Mouse (Mus musculus) layer of hippocampus, adult 9-10 months (tissue): ENCODE data around the gene Rpl32.

Experiments
- DNase-seq: peaks from one replicate; pipeline ENCODE4 v3.0.0; 2022; ENCODE audit warnings: low spot score

Rpl32 gene

DNA sequence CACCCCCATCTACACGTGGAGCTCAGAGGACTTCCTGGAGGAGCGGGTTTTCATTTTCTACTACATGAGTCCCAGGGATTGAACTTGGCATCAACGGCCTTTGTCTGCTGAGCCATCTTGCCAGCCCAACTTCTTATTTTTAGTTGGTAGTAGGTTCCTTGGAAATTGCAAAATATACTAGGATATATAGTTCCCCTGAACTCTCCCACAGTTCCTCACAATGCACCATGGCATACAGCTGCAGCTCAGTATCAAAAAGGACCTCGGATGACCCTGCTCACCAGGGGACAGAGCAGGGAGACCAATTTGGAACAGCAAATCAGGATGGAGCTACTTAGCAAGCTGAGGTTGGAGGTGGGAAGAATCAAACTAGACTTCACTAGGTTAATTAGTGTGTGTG, 6.5 kb upstream of the Rpl32 start:
- no peak for DNase-seq

DNA sequence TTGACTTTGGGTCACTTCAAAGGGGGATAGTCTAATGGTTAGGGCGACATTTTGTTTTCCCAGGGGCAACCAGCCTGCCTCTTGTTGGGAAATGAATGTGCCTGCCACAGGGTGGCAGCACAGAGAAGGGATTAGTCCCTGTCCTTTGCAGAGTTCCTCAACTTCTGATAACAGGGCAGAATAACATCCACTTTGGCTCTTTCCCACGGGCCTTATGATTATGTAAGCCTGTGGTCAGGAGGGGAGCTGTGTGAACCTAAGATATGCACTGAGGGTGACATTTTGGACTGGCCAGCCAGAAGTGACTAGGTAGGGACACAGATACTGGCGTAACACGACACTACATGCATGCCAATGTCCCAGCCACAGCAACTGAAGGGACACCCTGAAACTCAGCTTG, 5.6 kb upstream of the Rpl32 start:
- no peak for DNase-seq

DNA sequence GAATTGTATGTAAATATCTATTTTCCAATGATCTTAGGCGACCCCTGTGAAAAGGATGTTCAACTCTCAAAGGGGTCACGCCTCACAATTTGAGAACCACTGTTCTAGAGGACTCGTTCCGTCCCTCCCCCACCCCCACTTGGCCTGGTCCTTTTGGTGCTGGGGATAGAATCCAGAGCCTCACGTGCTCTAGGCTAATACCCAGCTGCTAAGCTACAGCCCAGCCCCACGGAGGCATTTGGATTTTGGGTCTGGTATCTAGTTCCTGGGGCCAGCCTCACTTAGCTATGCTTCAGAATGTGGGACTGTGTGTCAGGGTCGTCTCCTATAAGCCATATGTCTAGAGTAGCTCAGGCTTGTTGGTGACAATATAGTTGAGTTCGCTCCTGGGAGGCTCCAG, 3.1 kb upstream of the Rpl32 start:
- DNase-seq: no peak

DNA sequence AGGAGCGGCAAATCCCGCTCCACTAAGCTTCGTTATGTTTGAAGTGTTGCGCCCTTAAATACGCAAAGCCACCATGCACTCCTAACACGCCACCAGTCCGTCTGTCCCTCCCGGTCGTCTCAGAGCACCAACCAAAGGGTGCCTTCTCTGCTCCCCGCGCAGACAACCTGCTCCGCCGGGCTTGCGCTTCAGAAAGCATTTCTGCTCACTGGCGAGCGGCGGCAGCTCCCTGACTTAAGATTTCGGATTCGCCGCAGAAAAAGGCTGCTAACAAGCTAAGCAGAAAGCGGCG, 405 bp downstream of the Rpl32 start:
- no peak for DNase-seq

DNA sequence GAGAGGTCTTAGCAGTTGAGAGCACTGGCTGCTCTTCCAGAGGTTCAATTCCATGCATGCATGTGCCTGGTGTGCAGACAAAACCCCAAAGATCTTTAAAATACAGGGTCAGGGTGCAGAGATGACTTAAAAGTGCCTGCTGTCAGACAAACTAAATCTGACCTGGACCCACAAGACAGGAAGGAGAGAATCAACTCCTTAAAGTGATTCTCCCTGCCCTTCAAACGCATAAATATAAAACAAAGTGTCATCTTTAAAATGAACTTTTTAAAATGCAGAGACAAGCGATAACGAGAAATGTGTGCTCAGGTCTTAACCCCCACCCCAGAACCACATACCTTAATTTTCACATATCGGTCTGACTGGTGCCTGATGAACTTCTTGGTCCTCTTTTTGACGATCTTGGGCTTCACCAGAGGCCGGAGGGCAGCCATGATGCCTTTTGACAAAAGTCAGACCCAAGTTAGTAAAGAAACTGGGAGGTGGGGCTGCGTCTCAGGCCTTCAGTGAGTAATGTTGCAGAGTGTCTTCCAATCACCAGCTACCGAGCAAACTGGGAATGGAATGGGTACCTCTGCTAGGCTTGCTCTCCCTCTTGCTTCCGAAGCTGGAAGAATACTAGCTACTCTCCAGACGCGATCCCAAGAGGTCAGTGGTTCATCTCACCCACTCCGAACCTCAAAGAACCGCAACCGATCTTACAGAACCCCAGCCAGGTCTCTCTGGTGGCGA, 917 bp downstream of the Rpl32 start:
- no peak for DNase-seq

DNA sequence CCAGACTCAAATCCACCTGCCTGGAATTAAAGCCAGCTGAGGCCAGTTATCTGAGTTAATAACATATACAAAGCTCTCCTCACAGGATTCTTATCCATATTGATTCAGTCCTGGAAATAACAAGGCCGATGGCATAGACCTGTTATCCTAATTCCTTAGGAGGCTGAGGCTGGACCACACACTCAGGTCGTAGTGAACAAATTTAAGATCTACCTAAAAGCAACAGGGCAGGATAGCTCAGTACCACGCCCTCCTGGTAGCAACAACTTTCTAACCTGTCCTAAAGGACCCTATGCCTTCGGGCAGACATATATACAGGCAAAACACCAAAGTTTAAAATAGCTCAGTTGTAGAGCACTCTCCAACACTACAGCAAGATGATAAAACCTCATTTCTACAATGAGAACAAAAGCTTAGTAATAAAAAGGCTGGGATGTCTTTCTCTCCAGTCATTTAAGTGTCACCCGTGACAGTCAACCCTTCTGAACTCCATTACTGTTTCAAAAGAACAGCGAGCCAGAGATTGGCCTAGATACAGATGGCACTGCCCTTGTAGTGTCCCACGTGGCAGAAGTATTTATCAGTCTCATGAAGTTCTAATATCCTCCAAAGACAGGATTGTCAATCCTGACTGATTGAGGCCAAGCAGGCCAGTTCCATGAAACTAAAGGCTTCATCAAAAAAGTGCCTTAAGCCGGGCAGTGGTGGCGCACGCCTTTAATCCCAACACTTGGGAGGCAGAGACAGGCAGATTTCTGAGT, 3.9 kb downstream of the Rpl32 start:
- no peak for DNase-seq

DNA sequence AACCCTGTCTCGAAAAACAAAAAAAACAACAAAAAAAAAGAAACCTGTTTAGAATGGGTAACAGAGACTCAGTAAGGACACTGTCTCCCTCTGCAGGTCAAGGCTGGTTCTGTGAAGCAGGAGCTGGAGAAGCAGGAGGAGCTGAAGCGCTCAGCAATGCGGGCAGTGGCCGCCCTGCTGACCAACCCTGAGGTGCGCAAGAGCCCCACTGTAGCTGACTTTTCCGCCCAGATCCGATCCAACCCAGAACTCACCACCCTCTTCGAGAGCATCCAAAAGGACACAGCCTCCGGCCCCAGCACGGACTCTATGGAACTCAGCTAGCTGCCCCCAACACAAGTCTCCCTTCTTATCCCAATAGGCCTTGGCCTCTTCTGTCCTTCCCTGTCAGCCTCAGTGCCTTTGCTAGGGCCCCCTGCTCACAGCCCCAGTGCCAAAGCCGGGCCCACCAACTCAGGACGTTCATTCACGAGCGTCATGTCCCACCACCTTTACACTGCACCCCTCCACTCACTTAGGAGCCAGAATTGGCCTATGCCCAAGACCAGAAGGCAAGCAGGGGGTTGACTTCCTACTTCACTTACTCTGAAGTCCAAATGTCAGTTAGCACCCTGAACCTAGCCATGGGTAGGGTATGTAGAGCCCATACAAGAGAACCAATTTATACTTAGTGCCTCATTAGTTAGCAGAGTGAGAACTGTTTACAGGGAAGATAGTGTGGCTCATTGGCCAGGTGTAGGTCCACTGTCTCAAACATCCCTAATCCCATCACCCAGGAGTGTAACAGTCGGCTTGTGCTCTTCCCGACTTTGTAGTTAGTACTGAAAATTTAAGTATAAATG, 4.8 kb downstream of the Rpl32 start:
- peak; percentile 62 for DNase-seq

DNA sequence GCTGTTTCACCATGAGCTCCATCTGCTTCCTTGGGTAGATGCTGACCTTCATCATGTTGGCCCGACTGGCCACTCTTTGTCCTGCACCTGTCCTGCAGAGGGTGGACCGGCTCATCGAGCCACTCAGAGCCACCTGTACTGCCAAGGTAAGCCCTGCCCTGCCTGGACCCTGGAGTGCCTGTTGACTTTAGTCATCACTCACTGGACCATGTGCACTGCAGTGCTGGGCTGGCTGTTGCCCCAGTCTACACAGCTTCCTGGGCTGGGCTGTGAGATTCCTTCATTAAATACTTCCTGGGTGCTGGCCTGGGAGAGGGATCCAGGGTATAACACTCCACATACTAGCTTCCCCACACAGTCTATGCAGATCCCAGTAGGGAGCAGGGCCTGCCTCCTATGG, 6.7 kb downstream of the Rpl32 start:
- no peak for DNase-seq

DNA sequence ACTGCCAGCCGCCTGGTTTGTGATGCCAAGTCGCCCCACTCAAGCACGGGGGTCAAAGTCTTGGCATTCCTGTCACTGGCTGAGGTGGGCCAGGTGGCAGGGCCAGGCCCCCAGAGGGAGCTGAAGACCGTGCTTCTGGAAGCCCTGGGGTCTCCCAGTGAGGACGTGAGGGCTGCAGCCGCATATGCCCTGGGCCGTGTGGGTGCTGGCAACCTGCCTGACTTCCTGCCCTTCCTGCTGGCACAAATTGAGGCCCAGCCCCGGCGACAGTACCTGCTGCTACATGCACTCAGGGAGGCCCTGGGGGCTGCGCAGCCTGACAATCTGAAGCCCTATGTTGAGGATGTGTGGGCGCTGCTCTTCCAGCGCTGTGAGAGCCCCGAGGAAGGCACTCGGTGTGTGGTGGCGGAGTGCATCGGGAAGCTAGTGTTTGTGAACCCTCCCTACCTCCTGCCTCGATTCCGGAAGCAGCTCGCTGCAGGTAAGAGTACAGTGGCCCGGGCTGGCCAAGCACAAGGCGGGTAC, 15.8 kb downstream of the Rpl32 start:
- DNase-seq: no peak

DNA sequence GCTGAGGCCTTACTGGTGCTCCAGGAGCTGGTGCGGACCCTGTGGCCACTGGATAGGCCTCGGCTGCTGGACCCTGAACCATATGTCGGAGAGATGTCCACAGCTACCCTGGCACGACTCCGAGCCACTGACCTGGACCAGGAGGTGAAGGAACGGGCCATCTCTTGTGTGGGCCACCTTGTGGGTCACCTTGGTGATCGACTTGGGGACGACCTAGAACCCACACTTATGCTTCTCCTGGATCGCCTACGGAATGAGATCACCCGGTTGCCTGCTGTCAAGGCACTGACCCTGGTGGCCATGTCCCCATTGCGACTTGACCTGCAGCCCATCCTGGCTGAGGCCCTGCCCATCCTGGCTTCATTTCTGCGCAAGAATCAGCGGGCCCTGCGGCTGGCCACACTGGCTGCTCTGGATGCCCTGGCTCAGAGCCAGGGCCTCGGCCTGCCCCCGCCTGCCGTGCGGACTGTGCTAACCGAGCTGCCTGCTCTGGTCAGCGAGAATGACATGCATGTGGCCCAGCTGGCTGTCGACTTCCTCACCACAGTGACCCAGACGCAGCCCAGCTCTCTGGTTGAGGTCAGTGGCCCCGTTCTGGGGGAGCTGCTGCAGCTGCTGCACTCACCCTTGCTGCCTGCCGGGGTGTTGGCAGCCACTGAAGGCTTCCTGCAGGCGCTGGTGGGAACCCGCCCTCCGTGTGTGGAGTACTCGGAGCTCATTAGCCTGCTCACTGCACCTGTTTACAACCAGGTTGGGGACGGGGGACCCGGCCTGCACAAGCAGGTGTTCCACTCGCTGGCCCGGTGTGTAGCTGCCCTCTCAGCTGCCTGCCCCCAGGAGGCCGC, 16.5 kb downstream of the Rpl32 start:
- no peak for DNase-seq

DNA sequence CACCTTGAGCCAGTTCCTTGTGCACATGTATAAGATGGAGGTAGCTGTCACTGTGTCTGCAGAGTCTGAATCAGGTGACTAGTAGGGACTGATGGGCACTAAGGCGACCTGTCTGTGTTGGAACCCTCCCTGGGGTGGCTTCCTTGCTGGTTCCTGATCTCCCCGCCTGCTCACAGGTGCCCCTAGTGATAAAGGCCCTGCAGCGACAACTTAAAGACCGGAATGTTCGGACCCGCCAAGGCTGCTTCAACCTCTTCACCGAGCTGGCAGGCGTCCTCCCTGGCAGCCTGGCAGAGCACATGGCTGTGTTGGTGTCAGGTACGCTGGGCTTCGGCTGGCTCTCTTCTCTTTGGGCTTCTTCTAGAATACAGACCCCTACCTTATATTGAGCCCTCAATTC, 17.5 kb downstream of the Rpl32 start:
- DNase-seq: no peak

DNA sequence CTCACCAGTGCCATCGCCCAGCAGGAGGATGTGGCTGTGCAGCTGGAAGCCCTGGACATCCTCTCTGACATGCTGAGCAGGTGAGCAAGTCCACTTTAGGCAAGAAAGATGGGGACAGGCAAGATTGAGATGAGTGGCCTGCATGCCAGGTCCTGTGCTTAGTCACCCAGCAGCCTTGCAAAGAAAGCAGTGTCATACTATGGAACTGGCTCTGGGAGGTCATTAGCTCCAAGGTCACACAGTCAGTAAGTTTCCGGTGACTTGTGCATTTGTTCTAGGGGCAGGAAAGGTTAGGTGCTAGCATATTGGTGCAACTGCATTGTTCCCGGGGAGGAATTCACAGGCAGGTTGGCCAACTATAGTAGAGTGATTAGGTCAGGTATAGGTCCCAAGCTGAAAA, 25.8 kb downstream of the Rpl32 start:
- DNase-seq: no peak

DNA sequence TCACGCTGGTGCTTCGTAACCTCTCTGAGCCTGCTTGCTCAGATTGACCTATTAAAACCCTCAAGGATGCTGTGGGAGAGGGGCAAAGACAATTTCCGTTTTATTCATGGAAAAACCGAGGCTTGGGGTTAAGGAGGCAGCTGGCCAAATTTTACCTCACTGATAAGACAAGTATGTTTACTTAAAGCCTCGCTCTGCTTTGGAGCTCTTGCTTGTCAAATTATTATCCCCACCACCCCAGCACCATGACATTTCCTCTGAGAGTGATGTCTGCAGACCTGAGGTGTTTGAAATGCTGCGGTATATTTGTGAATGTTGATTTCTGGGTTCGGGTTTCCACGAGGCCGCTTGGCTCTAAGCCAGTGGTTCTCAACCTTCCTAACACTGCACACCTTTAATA, 32.2 kb downstream of the Rpl32 start:
- no peak for DNase-seq

DNA sequence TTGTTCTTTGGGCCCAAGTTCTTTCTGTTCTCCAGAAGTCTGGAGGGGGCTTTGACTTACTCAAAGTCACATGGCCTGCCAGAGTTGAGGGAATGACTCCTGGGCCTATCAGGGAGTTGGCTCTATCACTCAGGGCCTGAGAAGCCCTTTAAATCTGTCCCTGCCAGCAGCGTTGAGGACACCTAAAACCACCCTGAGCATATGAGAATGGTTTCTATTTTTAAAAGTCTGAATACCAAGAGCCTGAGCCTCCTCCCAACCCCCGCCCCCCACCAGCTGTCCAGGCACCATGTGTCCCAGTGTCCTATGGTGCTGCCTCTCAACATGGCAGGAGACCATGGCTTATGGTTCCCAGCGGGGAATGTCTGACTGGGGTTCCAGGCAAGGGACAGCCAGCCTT, 32.7 kb downstream of the Rpl32 start:
- DNase-seq: no peak

DNA sequence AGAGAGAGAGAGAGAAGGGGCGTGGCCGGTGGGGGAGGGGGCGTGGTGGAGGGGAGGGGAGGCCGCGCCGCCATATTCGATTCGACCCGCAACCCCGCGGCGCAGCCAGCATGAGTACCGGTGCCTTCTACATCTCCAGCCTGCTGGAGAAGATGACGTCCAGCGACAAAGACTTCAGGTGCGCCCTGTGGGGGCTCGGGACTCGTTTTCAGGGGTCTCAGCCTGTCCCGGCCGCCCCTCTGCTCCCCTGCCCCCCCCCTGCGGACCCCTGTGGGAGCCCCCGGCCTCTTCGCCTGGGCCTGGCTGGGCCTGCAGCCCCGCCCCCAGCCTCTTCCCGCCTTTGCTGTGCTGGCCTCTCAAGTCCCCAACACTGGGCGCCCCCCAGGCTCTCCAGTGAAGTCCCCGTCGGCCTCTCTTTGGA, 34.0 kb downstream of the Rpl32 start, which contains the start of gene Cand2:
Cand2 (plus strand) TSS at position 38 of the 421 bp plus-strand sequence.
- no peak for DNase-seq

DNA sequence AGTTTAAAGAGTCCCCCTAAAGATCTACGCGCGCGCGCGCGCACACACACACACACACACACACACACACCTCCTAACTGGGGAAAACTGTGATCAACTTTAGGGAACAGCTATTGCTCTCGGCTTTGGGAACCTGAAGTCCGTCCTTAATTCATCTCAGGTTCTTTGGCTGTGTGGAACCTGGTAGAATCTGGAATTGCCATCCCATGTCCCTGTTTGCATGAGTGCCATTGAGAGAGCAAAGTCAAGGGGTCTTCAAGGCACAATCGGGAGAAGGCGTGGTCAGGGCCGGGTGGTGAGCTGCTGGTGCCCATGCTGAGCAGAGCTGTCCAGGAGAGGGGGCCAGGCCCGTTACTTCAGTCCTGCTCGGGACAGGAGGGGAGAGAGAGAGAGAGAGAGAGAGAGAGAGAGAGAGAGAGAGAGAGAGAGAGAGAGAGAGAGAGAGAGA, 34.6 kb downstream of the Rpl32 start:
- no peak for DNase-seq

DNA sequence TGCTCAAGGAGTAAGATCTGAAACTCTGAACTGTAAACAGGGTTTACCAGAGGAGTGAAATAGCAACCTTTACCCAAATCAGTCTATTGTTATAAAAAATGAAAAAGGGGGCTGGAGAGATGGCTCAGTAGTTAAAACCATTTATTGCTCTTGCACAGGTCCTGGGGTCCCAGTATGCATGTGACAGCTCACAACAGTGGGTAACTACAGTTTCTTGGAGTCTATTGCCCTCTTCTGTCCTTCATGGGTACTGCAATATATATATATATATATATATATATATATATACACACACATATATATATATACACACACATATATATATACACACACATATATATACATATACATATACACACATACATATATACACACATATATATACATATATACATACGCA, 35.9 kb downstream of the Rpl32 start:
- DNase-seq: no peak

DNA sequence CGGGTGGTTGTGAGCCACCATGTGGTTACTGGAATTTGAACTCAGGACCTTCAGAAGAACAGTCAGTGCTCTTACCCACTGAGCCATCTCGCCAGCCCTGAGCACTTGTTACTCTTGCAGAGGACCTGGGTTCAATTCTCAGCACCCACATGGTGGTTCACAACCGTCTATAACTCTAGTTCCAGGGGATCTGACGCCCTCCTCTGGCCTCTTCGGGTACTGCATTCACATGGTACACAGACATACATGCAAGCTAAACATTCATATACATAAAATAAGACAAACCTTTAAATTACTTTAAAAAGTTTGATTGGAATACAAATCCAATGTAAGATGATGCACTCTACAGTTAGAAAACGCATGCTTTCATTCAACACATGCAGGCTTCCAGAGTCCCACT, 36.3 kb downstream of the Rpl32 start:
- no peak for DNase-seq

DNA sequence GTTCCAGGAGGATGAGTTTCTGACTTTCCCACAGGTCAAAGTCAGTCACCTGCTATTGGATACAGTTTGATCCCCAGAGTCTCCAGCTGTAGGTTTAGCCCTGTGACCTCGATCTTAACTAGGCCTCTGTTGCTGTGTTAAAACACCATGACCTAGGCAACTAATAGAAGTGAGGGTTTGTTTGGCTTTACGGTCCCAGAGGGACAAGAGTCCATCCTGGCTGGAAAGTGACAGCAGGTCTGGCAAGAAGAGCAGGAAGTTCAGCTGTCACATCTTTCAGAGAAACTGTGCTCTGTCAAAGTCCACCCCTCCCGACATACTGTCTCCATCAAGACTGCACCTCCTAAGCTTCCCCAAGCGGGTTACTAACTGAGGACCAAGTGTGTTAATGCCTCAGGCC, 37.7 kb downstream of the Rpl32 start:
- no peak for DNase-seq

DNA sequence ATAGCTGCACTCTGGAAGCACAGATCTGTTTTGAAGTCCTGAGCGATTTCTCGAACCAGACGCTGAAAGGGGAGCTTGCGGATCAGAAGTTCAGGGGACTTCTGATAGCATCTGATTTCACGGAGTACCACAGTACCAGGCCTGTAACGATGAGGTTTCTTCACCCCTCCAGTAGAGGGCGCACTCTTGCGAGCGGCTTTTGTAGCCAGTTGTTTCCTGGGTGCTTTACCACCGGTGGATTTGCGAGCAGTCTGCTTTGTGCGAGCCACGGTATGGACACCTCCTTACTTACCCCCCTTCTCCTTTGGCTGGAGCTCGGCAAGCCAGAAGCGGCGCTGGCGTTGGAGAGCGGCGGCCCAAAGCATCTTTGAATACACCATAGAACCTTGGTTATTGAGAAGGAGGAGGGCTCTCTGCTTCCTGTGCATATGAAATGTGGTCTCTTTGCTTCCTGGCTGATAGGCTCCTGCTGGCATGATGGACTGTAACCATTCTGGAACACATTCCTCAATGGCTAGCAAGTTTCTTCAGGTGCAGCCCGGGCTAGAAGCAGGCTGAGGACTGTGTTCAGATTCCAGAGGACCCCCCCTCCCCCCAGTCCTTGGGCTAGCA, 38.4 kb downstream of the Rpl32 start:
- DNase-seq: no peak

DNA sequence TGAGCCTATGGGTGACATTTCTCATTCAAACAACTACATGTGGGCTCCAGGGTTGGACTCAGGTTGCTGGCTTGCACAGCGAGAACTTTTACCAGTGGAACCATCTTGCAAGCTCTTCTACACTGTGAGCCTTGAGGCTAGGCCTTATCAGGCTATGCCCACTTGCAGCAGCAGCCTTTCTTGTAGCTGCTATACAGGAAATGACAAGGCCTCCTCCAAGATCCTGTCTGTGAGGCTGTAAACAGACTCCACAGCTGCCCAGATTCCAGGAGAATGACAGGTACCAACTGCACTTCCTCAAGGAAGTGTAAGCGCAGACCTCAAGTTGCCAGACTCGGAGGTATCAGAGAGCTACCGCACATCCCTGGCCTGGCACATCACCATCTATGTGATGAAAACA, 40.3 kb downstream of the Rpl32 start:
- DNase-seq: no peak
